Mouse (Mus musculus) adrenal gland, postnatal 25 days (tissue): ENCODE measurements around the gene Bmpr1a. TPM values are rescaled to one million over a fixed set of nuclear protein-coding genes. Genes with fewer than 3 reads are reported as not detected.
A peak's percentile ranks its signal among the peaks of the same experiment; 100 is the strongest.
"Not testable (repeated sequence)": the region's sequence is repeated elsewhere in the genome, so short reads cannot be mapped to it uniquely, and the experiment has no call there.

Source experiments
- DNase-seq: peaks from one replicate; pipeline ENCODE4 v3.0.0; 2021; ENCODE audit warnings: mixed read lengths
- total RNA-seq: library from RNA; stranded (reverse); gene quantifications from 2 replicates; pipeline ENCODE4 v1.2.3, GENCODE M21; 2021

Gene Bmpr1a
- total RNA-seq, 1 experiment from 2014 or later = 73.0 TPM

DNA sequence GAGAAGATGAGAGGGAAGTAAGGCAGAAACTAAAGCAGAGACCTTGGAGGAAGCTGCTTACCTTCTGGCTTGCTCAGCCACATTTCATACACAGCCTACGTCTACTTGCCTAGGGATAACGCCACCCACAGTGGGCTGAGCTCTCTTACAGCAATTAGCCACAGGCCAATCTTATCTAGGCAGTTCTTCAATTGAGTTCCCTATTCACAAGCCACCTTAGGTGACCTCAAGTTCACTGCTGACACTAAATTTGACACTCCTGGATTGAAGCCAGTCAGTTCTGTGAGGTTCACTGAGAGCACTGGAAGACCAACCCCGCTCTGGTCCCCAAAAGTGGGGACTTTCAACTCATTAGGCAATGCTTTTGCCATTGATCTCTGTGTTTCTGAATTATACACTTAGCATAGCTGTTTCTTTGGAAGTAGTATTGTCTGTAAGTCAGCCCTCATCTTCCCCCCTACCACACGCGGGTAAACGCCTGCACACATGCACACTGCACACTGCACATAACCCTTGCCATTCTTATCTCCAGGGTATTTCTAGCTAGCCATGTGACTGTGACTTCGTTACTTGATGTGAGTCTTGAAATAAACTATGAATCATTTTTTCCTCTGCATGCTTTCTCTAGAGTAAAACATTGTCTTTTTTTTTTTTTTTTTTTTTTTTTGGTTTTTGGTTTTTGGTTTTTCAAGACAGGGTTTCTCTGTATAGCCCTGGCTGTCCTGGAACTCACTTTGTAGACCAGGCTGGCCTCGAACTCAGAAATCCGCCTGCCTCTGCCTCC lies 120.0 kb downstream of the Bmpr1a start:
- DNase-seq = no peak

DNA sequence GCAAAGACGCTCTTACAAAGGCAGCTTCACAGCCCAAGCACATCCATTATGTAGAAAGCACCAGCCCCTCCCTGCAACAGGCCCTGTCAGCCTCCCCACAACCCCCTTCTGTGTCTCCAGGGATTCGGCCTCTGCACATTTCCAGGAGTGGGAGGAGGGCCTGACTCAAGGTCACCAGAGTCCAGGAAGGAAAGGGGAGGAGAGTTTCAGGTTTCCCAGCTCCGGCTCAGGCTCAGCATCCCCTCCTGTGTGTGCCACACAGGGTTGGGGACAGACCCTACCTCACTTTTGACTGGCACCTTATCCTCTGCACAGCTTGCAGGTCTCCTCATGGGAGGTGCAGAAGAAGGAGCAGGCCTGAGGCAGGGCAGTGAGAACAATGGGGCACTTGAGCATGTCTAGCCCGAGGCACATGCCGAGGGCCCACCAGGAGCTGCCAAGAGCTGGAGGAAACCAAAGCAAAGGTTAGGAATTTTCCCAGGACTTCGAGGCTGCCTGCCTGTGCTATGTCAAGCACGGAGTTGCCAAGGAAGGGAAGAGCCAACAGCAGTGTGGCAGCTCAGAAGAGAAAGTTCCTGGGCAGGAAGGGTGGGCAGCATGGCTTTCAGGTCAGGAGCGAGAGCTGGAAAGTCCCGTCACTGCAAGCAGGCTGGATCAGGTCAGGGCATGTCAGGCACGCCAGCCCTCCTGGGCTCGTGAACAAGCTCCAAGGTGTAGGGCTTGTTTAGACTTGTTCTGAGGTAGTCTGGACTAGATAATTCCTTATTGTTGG lies 124.4 kb downstream of the Bmpr1a start:
- peak; percentile 44 for DNase-seq

DNA sequence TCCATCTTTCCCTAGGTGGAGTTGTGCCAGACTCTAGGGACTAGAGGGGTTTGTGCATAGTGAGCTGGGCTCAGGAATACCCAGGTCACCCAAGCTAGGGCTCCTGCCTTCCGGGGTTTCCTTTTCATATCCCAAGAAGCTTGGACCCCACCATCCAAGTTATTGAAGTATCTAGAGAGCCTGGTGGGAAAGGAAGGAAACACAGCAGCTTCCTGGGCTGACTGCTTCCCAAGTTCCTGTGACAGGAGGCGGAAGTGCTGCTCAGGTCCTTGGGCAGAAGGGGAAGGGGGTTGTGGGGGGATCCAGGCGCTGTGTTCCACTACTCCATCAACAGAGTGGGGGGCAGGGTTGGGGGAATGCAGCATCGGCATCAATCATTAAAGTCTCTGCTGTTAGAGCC lies 126.0 kb downstream of the Bmpr1a start:
- DNase-seq = no peak

DNA sequence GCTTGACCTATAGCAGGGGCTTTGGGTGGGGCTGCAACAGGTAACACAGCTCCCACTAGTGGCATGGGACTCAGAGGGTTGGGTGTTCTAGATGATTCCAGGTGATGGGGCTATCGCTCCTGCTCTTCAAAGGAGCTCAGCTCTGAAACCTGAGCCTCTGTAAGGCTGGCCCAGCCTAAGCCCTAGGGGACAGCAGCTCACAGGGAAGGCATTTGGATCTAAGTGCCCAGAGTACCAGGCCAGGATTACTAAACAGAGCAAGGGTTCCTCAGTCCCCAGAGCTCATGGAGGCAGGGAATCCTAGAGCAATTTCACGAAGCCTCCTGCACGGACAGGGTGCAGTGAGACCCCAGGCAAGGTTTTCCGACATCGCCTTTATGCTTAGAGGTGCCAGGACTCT lies 127.2 kb downstream of the Bmpr1a start:
- DNase-seq = no peak

DNA sequence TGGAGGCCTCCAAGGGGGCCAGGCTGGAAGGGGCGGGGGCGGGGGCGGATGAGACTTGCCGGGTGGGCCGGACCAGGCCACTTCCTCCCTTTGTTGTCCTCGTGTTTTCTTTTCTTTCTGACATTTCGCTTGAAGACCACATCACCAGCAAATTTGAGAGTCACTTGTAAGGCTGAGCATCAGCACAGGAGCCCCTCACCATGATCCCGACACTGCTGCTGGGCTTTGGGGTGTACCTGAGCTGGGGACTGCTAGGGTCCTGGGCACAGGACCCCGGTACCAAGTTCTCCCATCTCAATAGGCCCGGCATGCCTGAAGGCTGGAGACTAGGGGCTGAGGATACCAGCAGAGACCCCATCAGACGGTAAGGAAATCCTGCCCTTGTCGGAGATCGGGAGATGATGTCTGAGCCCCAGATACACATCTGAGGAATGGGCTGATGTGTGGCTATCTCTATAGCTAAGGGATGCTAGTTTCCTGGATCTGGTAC lies 127.7 kb downstream of the Bmpr1a start, which contains the start of gene Mmrn2:
TSS of gene Mmrn2 (plus strand) at position 51 of the 490 bp plus-strand sequence.
- DNase-seq = no peak

DNA sequence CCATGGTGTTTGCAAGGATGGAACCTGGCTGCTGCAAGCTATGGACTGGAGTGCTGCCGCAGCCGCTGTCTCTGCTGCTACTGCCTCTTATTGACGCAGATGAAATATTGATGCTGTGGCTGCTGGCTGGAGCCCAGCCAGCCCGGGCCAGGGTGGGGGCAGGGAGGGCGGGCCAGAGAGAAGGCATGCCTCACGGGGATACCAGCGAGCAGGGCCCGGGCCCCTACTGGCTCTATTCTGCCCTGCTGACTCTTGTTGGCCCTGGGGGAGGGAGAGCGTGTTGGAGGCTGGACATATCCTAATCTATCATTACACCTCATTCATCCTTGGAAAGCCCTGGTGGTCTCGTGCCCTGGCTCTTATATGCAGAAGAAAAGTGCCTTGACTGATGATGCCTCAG lies 128.6 kb downstream of the Bmpr1a start, which contains the start of gene Sncg:
TSS of gene Sncg (minus strand) at position 213 of the 400 bp plus-strand sequence.
- peak; percentile 30 for DNase-seq

DNA sequence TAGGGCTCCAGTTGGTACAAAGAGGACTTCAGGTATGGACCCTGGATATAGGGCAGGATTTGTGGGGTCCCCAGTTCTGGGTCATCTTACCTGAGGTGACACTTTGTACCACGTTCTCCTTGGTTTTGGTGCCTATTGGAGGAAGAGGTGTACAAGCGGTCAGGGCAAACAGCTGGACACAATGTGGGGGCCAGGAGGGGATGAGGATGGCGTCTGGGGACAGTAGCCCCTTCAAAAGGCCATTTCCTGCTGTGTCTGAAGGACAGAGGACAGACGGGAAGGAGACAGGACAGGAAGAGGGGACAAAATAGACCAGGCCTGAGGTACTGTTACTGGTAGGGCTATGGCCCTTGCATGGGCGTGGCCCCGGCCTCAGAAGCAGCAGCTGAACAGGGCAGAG lies 129.6 kb downstream of the Bmpr1a start:
- no peak for DNase-seq

DNA sequence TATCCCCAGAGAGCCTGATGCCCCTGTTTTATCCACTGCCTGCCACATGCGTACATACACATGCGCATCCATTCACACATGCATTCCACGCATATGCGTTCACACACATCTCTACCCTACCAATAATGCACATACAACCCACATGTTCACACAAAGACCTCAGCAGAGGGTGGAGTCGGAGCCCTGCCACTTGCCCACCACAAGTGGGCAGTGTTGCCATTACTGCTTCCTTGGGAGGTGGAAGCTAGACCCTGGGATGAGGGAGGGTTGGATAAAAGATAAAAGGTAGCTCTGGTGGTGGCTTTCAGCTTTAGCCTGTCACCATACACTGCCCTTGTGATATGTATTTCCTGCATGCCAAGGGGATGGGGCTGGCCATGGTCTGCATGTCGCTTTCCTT lies 130.5 kb downstream of the Bmpr1a start:
- peak; percentile 61 for DNase-seq

DNA sequence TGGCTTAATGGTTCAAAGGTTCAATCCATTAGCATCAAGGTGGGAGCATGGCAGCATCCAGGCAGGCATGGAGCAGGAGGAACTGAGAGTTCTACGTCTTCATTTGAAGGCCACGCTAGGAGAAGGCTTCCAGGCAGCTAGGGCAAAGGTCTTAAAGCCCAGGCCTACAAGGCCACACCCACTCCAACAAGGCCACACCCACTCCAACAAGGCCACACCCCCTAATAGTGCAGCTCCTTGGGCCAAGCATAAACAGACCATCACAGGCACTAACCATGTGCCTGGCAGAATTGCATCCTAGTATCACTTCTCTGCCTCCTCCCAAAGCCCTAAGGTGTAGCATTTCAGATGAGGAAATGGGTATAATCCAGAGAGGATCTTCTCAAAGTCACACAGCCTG lies 131.4 kb downstream of the Bmpr1a start:
- no peak for DNase-seq

DNA sequence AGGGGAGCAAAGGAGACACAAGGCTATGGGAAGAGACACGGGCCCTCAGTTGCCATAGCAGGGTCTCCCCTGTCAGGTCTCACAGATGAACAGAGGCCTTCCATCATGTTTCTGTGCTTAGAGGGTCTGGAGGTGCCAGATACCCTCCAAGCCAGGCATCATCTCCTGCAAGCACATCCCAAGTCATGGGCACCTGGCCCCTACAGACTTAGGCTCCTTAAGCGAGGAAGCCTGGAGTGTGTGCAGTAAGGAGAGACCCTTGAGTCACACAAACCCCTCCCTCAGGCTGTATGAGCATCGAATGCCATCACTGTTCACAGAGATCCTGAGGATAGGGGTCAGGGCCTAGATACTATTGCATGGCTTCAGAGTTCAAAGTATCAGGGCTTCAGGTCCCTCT lies 132.2 kb downstream of the Bmpr1a start:
- DNase-seq = no peak

DNA sequence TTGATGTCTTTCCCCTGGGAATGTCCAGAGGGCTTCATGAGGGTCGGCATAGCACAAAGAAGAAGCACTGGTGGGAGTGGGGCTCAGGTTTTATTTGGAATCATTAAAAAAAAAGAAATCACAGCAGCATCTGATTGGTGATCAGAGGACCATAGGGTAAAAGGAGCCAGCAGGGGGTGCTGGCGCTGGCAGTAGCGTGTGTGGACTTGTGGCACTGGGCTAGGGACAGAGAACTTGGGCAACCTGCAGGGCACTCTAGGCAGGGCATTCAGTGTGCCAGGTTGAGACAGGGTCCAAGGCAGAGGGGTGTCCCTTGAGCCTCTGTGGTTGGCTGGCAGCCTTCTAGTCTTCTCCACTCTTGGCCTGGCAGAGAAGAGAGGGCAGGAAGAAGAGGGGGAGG lies 132.9 kb downstream of the Bmpr1a start:
- peak; percentile 9 for DNase-seq

DNA sequence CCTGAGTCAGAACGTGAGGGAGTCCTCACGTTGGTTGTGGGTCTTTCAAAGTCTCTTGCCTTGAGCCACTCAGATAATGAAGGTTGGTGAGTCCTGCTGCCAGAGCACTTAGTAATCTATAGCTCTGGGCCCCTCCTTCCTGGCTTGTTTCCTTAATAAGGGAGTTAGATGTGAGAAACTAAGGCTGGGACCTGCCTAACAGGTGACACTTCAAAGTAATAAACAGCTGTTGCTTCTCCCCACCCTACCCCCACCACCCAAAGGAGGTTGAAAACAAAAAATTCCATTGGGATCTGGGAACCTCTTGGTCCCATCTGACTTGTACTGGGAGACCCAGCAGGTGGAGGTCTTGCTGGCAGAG lies 138.0 kb downstream of the Bmpr1a start:
- no peak for DNase-seq

DNA sequence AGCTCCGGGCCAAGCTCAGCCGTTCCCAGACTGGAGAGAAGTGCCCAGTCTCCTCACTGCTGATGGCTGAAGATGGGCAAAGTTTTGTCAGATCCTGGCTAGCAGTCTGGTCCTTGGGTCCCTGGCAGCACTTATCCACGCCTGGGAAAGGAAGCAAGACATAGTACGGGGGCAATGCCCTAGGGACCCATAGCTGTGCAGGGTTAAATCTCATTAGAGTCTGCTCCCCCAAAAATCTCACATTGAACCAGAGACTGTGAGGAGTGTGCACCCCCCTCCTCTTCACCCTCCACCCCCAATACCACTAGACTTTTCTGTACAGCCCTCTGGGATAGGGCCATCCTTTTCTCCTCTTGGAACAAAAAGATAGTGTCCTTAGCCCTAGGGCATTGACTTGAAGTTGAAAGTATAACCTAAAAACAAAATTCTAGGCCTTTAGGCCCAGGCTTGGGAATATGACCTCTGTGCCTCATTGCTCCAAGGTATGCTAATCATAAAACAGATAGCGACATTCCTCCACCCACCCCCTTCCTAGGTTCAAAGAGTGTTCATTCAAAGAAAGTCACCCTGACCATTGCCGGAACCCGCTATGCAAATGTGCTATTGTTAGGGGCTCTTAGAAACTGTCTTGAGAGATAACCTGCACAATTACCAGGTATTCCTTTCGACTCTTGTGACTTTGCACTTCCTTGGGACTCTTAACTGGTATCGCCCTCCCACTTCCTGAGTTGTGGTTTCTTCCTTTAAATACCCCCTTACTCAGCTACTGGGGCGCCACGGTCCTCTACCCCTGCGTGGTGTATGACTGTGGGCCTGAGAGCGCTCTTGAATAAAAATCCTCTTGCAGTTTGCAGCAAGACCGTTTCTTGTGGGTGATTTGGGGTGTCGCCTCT lies 138.6 kb downstream of the Bmpr1a start:
- DNase-seq = not testable (repeated sequence)

DNA sequence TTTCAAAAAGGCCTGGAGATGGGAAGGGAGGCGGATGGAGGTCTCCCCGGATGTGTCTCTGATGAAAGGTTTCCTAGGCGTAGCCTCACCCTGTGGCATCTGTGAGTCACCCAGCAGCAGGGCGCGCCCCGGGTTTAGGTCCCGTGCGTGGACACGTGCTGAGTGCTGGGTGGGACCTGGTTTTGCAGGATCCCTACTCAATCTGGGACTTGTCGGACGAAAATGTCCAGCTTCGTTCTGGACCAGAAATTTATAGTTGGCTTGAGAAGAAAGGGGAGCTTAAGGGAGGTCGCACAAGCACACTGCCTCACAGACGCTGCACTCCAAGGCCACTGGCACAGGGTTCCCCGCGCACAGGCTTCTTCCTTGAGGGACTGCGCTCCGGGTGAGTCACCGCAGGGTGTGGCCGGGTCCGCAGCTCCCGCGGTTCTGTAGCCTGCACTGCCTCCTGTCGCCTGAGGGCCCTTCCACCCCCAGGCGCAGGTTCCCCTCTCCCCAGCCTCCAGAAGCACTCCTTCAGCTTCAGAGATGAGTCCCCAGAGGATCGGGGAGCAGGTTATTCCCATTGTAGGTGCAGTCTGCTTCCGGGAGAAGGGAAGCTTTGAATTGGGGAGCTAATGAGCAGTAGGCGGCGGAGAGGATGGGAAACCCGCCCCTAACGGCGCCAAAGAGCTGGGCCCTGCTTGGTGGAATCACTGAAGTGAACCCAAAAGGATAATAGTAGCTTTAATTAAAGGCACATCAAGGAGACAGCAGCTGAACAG lies 139.5 kb downstream of the Bmpr1a start:
- DNase-seq = peak; percentile 87

DNA sequence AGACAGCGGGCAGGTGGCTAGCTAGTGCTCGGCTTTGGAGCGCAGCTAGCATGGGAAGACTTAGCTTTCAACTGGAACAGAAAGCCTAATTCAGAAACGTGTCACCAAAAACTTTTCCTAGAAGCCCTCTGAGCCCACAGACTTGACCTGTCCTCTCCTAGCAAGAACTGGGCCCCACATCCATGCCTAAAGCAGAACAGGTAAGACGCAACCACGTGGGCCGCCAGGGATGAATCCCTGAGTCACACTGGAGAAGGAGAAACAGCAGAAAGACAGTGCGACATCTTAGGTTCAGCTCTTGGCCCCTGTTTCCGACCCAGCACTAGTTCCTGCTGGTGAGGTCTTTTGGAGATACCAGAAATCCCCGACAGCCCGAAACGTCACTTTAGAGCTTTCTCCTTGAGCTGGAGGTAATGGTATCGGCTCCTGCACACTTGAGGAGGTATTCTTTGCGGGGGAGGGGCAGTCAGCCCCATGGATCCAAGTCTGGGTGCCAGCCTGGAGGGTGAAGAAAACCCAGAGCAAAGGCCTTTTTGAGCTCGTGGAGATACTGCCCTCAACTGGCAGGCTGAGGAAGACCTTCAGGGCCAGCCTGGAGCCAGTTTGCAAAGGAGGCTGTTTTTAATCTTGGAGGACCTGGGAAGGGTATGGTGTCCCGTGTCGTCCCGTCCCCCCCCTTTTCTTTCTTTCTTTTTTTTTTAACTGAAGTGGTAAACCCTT lies 140.3 kb downstream of the Bmpr1a start:
- DNase-seq = peak; percentile 71

DNA sequence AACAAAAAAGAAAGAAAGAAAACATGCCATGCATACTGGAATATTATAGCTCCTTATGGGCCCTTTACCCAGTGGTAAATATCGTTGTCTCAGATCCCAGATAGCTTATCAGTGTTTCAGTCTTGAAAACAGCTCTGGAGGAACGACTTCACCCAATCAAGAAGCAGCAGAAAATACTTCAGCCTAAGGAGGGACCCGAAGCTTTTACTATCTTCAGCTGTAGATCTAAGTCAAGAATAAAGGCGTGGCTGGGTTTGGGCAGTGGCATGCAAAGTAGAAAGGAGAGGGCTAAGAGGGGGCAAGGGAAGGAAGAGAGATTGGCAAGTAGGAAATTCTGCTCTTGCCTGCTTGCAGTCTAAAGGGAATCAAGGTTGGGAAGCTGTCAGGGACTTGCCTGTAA lies 141.0 kb downstream of the Bmpr1a start:
- no peak for DNase-seq
